Mouse (Mus musculus) MN1 (cell line): ENCODE measurements around the gene Slx4ip.
A peak's percentile ranks its signal among the peaks of the same experiment; 100 is the strongest.
"Not testable (repeated sequence)": the region's sequence is repeated elsewhere in the genome, so short reads cannot be mapped to it uniquely, and the experiment has no call there.

Experiments
- DNase-seq: peaks from one replicate; pipeline ENCODE4 v3.0.0-alpha.2; 2016; ENCODE audit warnings: low spot score

The Slx4ip gene

DNA sequence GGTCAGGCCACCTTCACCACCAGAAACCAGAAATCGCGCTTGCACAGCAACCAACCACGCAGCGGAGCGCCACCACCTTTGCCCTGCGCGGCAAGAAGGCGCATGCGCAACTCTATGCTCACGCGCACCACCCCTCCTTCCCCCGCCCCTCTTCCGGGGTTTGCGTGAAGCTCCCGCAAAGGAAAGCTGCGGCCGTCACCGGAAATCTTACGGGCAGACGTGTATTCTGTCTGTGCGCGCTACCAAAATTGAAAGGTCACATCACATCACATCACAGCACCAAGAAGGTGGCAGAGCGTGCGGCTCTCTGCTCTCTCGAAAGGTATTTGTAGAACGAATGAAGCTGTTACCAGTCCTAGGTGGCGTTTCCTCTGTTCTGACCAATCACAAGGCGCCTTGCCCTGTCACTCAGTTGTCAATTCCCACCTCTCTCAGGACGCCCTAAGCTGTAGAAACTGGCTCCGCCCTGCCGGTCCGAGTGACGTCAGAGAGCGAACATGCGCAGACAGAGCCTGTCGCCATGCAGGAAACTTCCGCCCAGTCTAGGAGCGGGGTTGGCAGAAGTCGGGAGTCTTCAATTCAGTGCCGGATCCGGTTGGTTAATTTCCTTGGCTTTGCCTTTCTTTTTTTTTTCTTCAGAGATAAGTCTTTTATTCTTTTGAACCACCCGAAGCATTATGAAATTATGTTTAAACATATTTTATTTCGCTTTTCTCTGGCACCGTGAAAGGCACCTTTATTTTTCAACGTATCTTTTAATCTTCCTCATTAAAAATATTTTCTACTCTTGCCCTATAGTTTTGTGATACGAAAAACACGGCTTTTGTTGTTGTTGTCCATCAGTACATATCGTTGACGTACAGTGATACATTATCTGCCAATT is at the start of gene Slx4ip, which contains the start of the genes AL731706.1 and Mkks:
Gene Slx4ip, plus strand, starts transcription at position 151 of the 883 bp plus-strand sequence.
Gene AL731706.1, minus strand, starts transcription at position 322 of the 883 bp plus-strand sequence.
Gene Mkks, minus strand, starts transcription at position 322 of the 883 bp plus-strand sequence.
- peak; percentile 99 for DNase-seq

DNA sequence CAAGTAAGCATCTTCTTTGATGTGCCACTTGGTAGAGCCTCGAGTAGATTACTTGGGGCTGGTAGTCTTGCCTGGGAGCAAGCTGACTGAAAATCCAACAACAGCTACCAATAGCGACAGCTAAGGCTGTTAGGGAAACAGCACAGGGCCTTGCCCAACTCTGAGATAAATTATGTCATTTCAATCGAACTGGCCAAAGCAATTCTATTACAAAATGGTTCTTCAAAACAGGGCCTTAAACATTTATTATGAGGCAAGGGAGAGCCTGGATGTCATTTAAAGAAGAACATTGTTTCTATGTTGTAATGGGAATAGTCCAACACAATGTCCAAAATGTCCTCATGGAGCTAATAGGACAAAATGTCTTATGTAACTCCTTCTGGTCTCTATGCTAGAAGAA is 40.7 kb upstream of the Slx4ip start:
- DNase-seq = no peak

DNA sequence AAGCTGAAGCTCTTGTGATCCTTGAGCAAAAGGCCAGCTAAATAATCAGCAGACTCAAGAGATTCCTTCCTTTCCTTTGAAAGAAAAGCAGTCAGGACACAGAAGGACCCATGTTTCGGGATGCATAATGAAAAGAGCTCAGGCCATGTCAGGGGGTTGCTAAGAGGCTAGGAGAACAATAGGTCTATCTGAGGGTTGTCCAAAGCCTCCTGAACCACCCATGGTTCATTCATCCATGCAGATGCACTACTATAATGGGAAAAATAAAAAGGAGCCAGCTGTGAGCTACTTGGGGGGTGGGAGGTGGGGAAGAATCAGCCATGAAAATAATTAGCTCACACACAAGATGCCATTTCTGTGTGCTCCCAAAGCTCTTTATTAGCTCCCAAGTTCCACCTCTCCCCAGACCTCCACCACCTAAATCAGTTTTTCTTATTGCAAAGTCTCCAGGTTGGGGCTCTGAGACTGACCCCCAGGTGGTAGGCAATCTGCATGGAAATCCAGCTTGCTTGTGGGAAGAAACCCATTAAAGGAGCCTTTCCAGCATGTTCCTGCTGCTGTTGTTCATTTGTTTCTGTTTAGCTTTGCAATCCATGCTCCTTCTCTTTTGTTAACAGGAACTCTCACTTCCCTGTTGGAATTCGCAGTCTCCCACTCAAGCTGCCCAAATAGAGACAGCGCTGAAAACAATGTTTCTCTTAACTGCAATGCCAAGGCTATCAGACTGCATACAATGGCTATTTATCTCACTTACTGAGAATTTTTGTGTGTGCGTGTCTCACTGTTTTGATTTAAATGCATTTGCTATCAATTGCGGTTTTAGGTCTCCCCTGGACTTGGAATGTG is 36.3 kb upstream of the Slx4ip start:
- no peak for DNase-seq

DNA sequence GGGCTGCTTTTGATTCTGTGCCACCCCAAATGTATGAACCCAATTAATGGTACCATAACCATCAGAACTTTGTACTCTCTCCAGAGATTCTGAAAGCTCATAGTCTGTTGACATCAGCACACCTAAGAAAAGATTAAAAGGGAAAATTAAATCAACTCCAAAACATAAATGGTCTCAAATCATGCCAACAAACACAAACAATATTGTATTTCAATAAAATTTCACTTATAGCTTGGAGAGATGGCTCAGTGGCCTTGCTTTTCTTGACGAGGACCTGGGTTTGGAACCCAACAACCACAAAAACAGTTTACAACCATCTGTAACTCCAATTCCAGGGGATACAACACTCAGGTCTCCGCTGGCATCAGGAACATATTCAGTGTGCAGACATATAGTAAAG is 5.4 kb upstream of the Slx4ip start, which contains the start of gene AL731706.2:
Gene AL731706.2, minus strand, starts transcription at position 101 of the 400 bp plus-strand sequence.
- DNase-seq = no peak

DNA sequence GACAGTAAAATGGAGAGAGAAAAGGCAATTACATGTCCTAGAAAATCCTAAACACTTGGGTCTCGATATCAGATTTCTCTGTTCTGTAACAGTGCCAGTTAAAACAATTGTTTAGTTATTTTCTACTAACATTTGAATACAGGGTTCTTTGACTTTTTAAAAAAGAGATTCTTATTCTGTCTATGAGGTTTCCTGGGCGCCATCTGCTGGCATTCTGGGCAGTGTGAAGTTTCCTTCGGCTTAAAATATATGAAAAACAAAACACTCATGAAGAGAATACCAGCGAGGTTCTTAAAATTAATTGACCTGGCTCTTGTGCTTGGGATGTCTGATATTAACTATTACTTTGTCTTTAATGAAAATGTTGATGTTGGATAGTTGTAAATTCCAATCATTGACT is 4.2 kb upstream of the Slx4ip start:
- DNase-seq = peak; percentile 26

GRCm38 (mm10) chr2:136890716-136891067 is 326 bp upstream of the Slx4ip start:
- not testable (repeated sequence) for DNase-seq

DNA sequence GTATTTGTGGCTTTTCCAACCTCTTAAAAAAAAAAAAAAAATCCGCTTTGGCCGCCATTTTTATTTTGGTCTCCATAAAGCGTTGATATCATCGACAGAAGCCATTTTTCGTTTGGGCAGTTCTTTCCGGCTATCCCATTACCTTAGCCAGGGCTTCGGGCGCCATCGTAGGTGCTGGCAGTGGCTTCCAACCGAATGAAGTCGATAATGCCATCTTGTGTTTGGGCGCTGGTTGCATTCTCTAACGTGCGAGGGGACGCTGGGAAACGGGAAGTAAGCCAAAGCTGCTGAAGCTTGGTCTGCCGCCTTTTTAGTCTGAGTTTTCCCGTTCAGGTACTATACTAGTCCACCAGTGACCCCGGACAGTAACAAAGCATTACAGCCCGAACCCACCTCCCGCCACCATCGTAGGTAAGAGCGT is 943 bp downstream of the Slx4ip start:
- peak; percentile 97 for DNase-seq

DNA sequence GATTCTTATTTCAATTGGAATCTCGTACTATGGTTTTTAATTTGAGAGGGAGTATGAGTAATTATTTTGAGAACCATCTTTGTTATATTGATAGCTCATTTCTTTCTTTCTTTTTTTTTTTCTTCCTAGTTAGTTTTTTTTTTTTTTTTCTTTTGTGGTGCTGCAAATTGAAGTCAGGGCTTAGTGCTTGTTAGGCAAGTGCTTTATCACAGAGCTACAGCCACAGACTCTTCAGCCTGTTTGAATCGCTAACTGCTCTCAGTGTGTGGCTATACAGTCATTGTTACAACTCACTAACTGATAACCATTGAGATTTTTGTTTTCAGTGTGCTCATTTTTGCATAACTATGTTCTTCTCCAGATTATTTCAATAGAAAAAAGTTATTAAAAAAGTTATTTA is 3.5 kb downstream of the Slx4ip start:
- no peak for DNase-seq

DNA sequence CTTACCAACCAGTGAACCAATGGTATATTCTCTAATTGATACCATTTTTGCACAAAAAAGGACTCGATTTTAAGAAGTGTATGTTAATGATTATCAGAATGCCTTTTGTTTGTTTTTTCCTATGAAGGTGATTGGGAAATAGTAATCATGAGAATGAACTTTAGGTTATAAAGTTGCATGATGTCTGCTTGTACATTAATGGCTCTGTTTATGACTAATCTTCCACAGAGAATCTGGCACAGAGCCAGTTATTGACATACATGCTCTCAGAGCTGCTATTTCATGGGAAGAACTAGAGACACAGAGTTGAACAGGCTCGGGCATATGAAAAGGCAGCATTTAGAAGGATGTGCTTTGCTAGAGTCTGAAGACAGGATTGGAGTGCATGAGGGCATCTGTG is 5.1 kb downstream of the Slx4ip start:
- peak; percentile 57 for DNase-seq

DNA sequence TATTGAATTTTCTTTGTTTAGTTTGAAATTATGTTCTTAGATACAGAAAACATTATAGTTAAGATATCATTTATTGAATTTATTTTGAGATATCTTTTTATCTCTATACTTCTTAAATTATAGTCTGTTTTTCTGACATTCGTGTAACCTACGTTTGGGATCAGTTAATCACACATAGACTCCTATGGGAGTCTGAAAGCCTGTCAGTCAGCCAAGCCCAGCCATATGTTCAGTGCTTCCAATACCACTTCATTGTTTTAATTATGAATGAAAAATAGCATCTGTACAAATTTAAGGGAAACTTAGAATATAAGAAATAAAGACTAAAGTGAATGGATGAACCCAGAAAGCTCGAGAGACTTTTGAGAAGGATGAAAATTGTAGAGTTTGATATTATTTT is 17.6 kb downstream of the Slx4ip start:
- no peak for DNase-seq

GRCm38 (mm10) chr2:136909298-136909697 is 18.3 kb downstream of the Slx4ip start:
- no peak for DNase-seq

DNA sequence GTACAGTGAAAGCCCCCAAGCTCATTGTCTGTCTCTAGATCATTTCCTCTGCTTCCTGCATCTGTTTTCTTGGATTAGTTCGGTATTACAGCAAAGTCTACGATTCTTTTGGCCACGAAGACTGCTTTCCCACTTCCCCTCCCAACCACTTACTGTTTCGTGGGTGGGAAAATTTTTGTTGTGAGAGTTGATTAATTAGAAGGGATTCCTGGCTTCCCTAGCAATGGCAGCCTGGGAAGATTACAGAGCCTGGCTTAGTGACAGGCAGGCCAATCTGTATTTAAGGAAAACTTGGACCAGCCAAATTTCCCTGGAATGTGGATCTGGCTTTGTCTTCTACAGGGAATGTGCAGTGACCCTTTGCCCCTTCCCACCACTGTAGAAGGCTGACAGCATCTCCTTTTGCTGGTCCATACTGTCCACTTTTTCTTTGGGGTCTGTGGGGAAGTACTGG is 21.0 kb downstream of the Slx4ip start:
- DNase-seq = no peak

DNA sequence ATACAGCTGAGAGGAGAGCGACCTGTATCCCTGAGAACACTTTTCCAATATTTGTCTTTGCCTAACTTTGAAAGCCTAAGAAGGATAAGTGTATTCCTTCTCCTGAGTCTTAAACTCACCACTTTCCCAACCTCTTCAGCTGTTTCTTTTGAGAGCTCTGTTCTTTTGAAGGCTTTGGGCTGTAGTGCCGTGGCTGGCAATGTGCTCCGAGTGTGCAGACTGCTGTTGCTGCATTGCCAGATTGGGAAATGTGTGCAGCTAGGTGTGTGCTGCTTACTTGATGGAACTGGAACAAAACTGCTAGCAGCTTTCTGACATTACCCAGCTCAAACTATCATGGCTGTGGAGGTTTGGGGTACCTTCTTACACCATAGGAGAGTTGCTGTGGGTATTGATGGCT is 22.0 kb downstream of the Slx4ip start:
- no peak for DNase-seq

GRCm38 (mm10) chr2:136914334-136914902 is 23.4 kb downstream of the Slx4ip start:
- peak; percentile 45 for DNase-seq

GRCm38 (mm10) chr2:136919433-136919832 is 28.4 kb downstream of the Slx4ip start:
- no peak for DNase-seq

- DNase-seq = no peak
These were observed 29.4 kb downstream of the Slx4ip start for GRCm38 (mm10) chr2:136920257-136920993.

DNA sequence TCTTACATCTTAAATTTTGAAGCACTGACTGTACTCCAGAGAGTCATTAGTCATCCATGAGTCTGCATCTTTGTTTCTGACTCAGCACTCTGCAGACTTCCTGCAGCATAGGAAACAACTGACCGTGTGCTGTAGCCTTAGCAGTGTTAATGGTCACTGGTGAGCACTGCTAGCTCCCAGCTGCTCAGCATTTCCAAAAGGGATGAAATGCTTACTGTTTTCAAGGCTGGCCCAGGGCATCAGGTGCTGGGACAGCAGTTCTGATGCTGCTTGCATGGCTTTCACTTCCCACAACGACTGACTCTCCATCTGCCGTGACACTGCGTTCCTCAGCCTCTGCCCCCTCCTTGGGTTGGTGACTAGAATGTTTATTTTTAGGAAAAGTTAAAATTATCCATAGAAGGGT is 30.0 kb downstream of the Slx4ip start:
- peak; percentile 45 for DNase-seq

DNA sequence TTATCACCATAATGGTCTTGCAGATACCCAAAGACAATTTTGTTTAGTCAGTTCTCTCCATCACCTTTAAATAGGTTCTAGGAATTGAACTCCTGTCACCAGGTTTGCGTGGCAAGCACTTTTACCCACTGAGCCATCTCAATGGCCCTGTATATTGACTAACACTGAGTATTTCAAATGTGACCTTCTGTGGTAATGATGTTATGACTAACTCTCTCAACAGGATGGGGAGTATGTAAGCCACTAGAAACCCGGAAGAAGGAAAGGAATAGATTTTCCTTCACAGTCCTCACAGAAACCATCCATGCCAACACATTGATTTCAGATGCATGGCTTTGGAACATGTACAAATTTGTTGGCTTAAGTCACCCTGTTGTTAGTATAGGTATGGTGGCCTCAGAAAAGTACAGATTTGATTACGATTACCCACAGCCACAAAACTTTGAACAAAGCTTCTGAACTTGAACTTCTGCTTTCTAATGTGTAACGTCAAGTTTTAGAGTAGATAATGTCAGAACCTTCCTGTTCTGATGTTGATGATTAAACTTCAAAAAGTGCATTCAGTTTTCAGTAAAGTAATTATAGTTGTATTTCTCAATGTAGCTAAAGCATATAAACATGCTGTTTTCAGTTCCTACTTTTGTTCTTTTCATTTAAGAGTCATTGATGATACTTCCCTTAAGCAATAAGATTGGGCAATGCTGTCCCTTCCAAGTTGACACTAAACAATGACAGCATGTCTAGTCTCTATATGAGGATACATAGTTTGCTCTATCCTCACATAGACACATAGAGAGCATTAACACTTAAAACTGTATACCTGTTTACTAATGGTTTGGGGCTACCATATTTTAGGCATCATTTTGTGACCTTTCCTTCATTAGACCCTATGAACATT is 45.6 kb downstream of the Slx4ip start:
- no peak for DNase-seq

DNA sequence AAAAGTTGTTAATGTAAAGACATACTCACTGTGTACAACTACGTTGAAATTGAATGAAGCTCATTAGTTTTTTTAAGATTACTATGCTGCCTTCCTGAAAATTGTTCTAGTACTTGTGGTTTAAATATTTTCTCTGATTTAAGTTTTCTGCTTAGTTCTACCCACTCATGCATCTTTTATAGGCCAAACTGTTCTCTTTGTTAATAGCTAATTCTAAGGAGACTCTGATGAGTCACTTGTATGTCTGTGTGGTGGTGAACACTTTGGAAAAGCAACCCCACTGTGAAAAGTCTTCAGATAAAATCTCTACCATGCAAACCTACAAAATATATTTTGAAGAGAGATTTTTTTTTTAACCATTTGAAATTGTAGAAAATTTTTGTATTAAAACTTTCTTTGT is 47.2 kb downstream of the Slx4ip start:
- DNase-seq = no peak

- no peak for DNase-seq
These were observed 55.3 kb downstream of the Slx4ip start for GRCm38 (mm10) chr2:136946297-136946696.

GRCm38 (mm10) chr2:136947500-136947899 is 56.5 kb downstream of the Slx4ip start:
- no peak for DNase-seq
